Mouse (Mus musculus): ENCODE measurements around the gene Mrps25. TPM values are rescaled to one million over a fixed set of nuclear protein-coding genes. Genes with fewer than 3 reads are reported as not detected.
A peak's percentile ranks its signal among the peaks of the same experiment; 100 is the strongest.

Mrps25 gene
- polyA plus RNA-seq, 1 experiment from 2014 or later = 82.3 TPM

- peak within 1 kb of the TSS; percentile 91 for H3K9ac ChIP-seq (ENCODE audit: low read length)
- WGBS = 11% methylated on average over 35 of the region's 35 CpGs
- H3K4me1 ChIP-seq (ENCODE audit: control insufficient read depth, insufficient read depth, low read length) = no peaks in the 10 kb centered on the region
- H3K4me2 ChIP-seq (ENCODE audit: low read depth) = peak within 1 kb of the TSS; percentile 84
- H3K36me3 ChIP-seq (ENCODE audit: control insufficient read depth, insufficient read depth, low read length) = no peaks in the 10 kb centered on the region
- H3K9me3 ChIP-seq (ENCODE audit: control insufficient read depth, low read length) = no peaks in the 10 kb centered on the region
- H3K4me3 ChIP-seq (ENCODE audit: low read depth, low read length) = peak within 1 kb of the TSS; percentile 92
- DNase-seq (ENCODE audit: low spot score) = peak; percentile 95
- ATAC-seq (ENCODE audit: insufficient read depth, low FRiP score, low TSS enrichment) = peak; percentile 91
- no peaks in the 10 kb centered on the region for H3K27me3 ChIP-seq (ENCODE audit: control insufficient read depth, insufficient read depth, low read length)
- H3K27ac ChIP-seq (ENCODE audit: low read depth, low read length) = peak within 1 kb of the TSS; percentile 79
Measured at GRCm38 (mm10) chr6:92214773-92215449, 31.1 kb upstream of the Mrps25 start, which contains the start of gene Rbsn. Rbsn (minus strand) TSS chr6:92214925.

DNA sequence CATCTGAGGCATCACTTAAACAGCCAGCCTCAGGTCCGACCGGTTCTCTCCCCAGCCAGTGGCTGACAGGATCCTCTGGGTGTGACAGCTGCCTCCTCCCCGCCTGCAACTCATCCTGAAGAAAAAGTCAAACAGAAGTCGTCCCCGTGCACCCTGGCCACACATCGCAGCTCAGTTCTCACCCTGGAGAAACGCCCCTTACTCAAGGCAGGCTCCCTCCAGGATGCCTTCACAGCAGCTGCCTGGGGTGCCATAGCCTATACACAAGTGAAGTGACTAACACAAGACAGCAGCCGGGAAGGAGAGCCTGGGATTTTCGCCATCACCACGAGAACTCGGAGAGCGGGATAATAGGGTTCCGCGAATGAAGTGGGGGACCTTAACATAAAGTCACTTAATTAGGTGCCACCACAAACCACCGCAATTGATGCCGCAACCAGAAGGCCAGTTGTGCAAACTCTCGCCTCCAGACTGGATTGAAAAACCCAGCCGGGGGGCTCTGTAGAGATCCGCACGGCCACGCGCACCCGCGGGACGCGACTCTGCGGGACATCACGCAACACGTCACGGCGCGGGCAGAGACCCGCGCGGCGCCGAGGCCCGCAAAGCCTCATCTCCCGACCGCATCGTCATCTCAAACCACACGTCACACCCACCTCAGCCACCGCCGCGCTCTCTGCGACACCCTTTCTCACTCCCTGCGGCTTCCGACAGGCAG is 30.4 kb upstream of the Mrps25 start:
- Histone ChIP-seq H3K4me2 (ENCODE audit: low read depth) (peak overlapping the region; percentile 84), H3K9ac (ENCODE audit: low read length) (peak overlapping the region; percentile 91), H3K4me3 (ENCODE audit: low read depth, low read length) (peak overlapping the region; percentile 92), H3K36me3 (ENCODE audit: control insufficient read depth, insufficient read depth, low read length) (0 out of 2 replicates have a peak, but pooled peaks cover 2% of the 10 kb centered on the region), H3K4me1 (ENCODE audit: control insufficient read depth, insufficient read depth, low read length) (no peaks in the 10 kb centered on the region), H3K27ac (ENCODE audit: low read depth, low read length) (peak overlapping the region; percentile 79), H3K9me3 (ENCODE audit: control insufficient read depth, low read length) (no peaks in the 10 kb centered on the region), H3K27me3 (ENCODE audit: control insufficient read depth, insufficient read depth, low read length) (no peaks in the 10 kb centered on the region)
- under 1% methylated on average over 48 of the region's 48 CpGs for WGBS
- DNase-seq (ENCODE audit: low spot score) (no peak), ATAC-seq (ENCODE audit: insufficient read depth, low FRiP score, low TSS enrichment) (peak; percentile 81)

DNA sequence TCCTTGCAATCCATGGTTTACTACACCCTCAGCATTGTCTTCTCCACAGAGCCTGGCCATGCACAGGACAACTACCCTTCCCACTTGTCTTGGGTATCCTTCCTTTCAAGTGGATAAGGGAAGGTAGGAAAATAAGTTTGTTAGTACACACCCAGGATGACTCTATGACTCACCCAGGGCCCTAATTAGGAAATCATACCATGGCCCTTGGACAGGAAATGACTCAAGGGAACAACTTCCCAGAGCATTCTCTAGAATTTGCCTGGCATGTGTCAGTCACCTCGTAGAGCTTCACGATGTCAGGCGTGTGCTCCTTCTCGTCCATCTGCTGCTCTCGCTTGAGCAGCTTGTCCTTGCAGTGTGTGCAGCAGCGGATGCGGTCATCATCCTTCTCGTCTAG is 15.6 kb upstream of the Mrps25 start:
- Histone ChIP-seq H3K27ac (ENCODE audit: low read depth, low read length) (no peak overlapping the region), H3K4me1 (ENCODE audit: control insufficient read depth, insufficient read depth, low read length) (no peaks in the 10 kb centered on the region), H3K9ac (ENCODE audit: low read length) (no peak overlapping the region), H3K4me2 (ENCODE audit: low read depth) (no peak overlapping the region), H3K36me3 (ENCODE audit: control insufficient read depth, insufficient read depth, low read length) (peaks cover 17% of the 10 kb centered on the region), H3K9me3 (ENCODE audit: control insufficient read depth, low read length) (no peaks in the 10 kb centered on the region), H3K4me3 (ENCODE audit: low read depth, low read length) (no peak overlapping the region), H3K27me3 (ENCODE audit: control insufficient read depth, insufficient read depth, low read length) (no peaks in the 10 kb centered on the region)
- no peak for ATAC-seq (ENCODE audit: insufficient read depth, low FRiP score, low TSS enrichment)
- WGBS = 93% methylated on average over 8 of the region's 8 CpGs
- no peak for DNase-seq (ENCODE audit: low spot score)

DNA sequence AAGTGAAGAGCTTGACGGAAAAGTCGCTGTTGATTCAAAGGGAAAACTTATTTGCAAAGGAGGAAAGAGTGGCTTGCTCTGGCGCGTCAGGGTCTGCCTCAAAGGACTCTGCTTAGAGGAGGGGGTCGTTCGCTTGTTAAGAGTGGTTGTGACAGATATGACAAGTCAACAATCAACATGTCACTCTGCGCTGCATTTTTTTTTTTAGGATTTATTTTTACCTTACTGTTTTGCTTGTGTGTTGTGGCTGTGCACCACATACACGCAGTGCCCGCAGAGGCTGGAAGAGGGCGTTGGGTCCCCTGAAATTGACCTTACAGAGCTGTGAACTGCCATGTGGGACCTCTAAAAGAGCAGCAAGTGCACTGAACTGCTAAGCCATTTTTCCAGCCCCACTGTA is 345 bp upstream of the Mrps25 start:
- no peak for DNase-seq (ENCODE audit: low spot score)
- no peaks in the 10 kb centered on the region for H3K27me3 ChIP-seq (ENCODE audit: control insufficient read depth, insufficient read depth, low read length)
- 8% methylated on average over 10 of the region's 10 CpGs for WGBS
- no peaks in the 10 kb centered on the region for H3K36me3 ChIP-seq (ENCODE audit: control insufficient read depth, insufficient read depth, low read length)
- no peaks in the 10 kb centered on the region for H3K9me3 ChIP-seq (ENCODE audit: control insufficient read depth, low read length)
- peak overlapping the region; percentile 59 for H3K9ac ChIP-seq (ENCODE audit: low read length)
- peak overlapping the region; percentile 77 for H3K4me2 ChIP-seq (ENCODE audit: low read depth)
- peak overlapping the region; percentile 60 for H3K4me3 ChIP-seq (ENCODE audit: low read depth, low read length)
- H3K27ac ChIP-seq (ENCODE audit: low read depth, low read length) = no peak overlapping the region
- ATAC-seq (ENCODE audit: insufficient read depth, low FRiP score, low TSS enrichment) = peak; percentile 51
- peaks cover 8% of the 10 kb centered on the region for H3K4me1 ChIP-seq (ENCODE audit: control insufficient read depth, insufficient read depth, low read length)

DNA sequence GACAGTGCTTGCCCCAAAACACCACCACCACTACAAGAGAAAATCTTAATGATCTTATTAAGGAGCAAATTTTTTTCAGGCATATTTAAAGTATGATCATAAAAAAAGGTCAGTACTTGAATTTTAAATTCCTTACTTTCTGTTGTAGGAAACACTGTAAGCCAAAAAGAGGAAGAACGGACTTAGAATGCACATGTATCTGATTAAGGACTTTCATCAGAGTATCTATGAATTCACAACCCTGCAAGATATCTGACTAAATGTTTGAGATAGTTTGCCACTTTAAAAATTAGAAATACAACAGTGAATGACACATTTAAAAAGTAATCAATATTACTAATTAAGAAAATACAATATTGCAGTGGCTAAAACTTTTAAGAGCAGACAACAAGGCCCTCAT is 7.4 kb downstream of the Mrps25 start:
- Histone ChIP-seq H3K36me3 (ENCODE audit: control insufficient read depth, insufficient read depth, low read length) (peaks cover 7% of the 10 kb centered on the region), H3K4me1 (ENCODE audit: control insufficient read depth, insufficient read depth, low read length) (no peaks in the 10 kb centered on the region), H3K27ac (ENCODE audit: low read depth, low read length) (no peak overlapping the region), H3K4me2 (ENCODE audit: low read depth) (no peak overlapping the region), H3K27me3 (ENCODE audit: control insufficient read depth, insufficient read depth, low read length) (no peaks in the 10 kb centered on the region), H3K4me3 (ENCODE audit: low read depth, low read length) (no peak overlapping the region), H3K9ac (ENCODE audit: low read length) (no peak overlapping the region), H3K9me3 (ENCODE audit: control insufficient read depth, low read length) (no peaks in the 10 kb centered on the region)
- ATAC-seq (ENCODE audit: insufficient read depth, low FRiP score, low TSS enrichment) (no peak), DNase-seq (ENCODE audit: low spot score) (no peak)
- 100% methylated on average over 1 of the region's 1 CpGs for WGBS

GRCm38 (mm10) chr6:92162724-92163123 is 21.1 kb downstream of the Mrps25 start:
- ATAC-seq (ENCODE audit: insufficient read depth, low FRiP score, low TSS enrichment) (no peak), DNase-seq (ENCODE audit: low spot score) (no peak)
- H3K9me3 ChIP-seq (ENCODE audit: control insufficient read depth, low read length) = no peaks in the 10 kb centered on the region
- H3K27me3 ChIP-seq (ENCODE audit: control insufficient read depth, insufficient read depth, low read length) = no peaks in the 10 kb centered on the region
- H3K36me3 ChIP-seq (ENCODE audit: control insufficient read depth, insufficient read depth, low read length) = peaks cover 19% of the 10 kb centered on the region
- no peak overlapping the region for H3K27ac ChIP-seq (ENCODE audit: low read depth, low read length)
- no peaks in the 10 kb centered on the region for H3K4me1 ChIP-seq (ENCODE audit: control insufficient read depth, insufficient read depth, low read length)
- H3K4me2 ChIP-seq (ENCODE audit: low read depth) = no peak overlapping the region
- WGBS = 94% methylated on average over 1 of the region's 1 CpGs
- no peak overlapping the region for H3K4me3 ChIP-seq (ENCODE audit: low read depth, low read length)
- H3K9ac ChIP-seq (ENCODE audit: low read length) = no peak overlapping the region

DNA sequence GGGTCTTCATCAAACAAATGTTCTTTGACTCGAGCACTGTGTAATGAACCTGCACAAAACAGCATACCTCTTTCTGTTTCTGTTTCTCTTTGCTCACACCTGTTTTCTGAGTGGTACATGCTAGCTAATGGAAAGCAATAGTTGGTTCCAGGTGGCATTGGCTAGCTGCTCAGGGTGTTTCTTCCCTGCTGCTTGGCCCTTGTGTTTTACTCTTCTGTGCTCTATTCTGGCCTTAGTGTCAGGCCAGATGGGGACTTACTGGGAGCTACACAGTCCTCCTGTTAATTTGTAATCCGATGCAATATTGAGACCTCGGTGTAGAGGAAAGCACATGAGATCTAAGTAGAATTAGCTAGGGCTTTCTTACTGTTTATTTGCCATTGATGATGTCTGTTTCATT is 25.0 kb downstream of the Mrps25 start:
- no peak for ATAC-seq (ENCODE audit: insufficient read depth, low FRiP score, low TSS enrichment)
- no peak for DNase-seq (ENCODE audit: low spot score)
- H3K4me3 ChIP-seq (ENCODE audit: low read depth, low read length) = no peak overlapping the region
- H3K4me2 ChIP-seq (ENCODE audit: low read depth) = no peak overlapping the region
- no peaks in the 10 kb centered on the region for H3K9me3 ChIP-seq (ENCODE audit: control insufficient read depth, low read length)
- H3K36me3 ChIP-seq (ENCODE audit: control insufficient read depth, insufficient read depth, low read length) = peaks cover 25% of the 10 kb centered on the region
- H3K27ac ChIP-seq (ENCODE audit: low read depth, low read length) = no peak overlapping the region
- no peaks in the 10 kb centered on the region for H3K4me1 ChIP-seq (ENCODE audit: control insufficient read depth, insufficient read depth, low read length)
- 89% methylated on average over 3 of the region's 3 CpGs for WGBS
- H3K27me3 ChIP-seq (ENCODE audit: control insufficient read depth, insufficient read depth, low read length) = no peaks in the 10 kb centered on the region
- no peak overlapping the region for H3K9ac ChIP-seq (ENCODE audit: low read length)

DNA sequence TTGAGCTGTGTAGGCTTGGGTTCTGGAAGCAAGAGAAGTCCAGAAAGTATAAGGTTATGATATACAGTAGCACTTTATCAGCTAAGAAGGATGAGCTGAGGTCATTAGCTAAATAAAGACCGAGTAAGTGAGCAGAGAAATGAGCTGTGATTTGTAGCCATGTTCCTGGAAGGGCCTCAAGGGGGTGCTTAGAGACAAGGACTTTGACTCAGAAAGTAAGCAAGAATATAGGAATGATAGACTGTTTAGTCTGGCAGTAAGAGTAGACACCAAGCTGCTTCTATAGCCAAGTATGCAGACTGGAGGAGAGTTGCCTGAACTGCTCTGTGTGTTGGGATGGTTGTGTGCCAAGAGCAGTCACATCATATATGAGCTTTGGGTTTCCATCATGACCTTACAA is 30.1 kb downstream of the Mrps25 start:
- 87% methylated on average over 1 of the region's 1 CpGs for WGBS

DNA sequence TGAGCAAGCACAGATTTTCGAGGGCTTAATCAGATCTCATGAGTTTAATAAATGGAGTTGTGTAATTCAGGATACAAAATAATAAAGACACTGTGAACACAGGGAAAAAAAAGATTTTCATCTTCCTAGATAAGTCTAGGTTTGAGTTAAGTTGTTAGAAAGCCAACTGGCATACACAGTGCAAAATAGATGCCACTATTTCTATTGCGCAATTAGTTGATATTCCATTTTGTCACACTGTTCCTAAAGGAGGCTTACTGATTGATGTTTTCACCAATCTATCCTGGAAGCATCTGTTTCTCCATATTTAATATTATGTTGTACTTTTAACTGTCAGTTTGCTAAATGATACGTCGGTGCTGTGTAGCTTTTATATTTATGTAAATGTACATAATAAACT is 38.0 kb downstream of the Mrps25 start:
- Histone ChIP-seq H3K9me3 (ENCODE audit: control insufficient read depth, low read length) (no peaks in the 10 kb centered on the region), H3K27me3 (ENCODE audit: control insufficient read depth, insufficient read depth, low read length) (no peaks in the 10 kb centered on the region), H3K4me3 (ENCODE audit: low read depth, low read length) (no peak overlapping the region), H3K4me2 (ENCODE audit: low read depth) (no peak overlapping the region), H3K4me1 (ENCODE audit: control insufficient read depth, insufficient read depth, low read length) (no peaks in the 10 kb centered on the region), H3K27ac (ENCODE audit: low read depth, low read length) (no peak overlapping the region), H3K9ac (ENCODE audit: low read length) (no peak overlapping the region), H3K36me3 (ENCODE audit: control insufficient read depth, insufficient read depth, low read length) (peaks cover 4% of the 10 kb centered on the region)
- ATAC-seq (ENCODE audit: insufficient read depth, low FRiP score, low TSS enrichment) (no peak), DNase-seq (ENCODE audit: low spot score) (no peak)
- 96% methylated on average over 4 of the region's 4 CpGs for WGBS

More for the DNA sequence above, 30.1 kb downstream of the Mrps25 start:
- Histone ChIP-seq H3K9me3 (ENCODE audit: control insufficient read depth, low read length) (no peaks in the 10 kb centered on the region), H3K4me3 (ENCODE audit: low read depth, low read length) (no peak overlapping the region), H3K4me1 (ENCODE audit: control insufficient read depth, insufficient read depth, low read length) (no peaks in the 10 kb centered on the region), H3K4me2 (ENCODE audit: low read depth) (no peak overlapping the region), H3K27me3 (ENCODE audit: control insufficient read depth, insufficient read depth, low read length) (no peaks in the 10 kb centered on the region), H3K27ac (ENCODE audit: low read depth, low read length) (no peak overlapping the region), H3K9ac (ENCODE audit: low read length) (no peak overlapping the region), H3K36me3 (ENCODE audit: control insufficient read depth, insufficient read depth, low read length) (peaks cover 15% of the 10 kb centered on the region)
- no peak for DNase-seq (ENCODE audit: low spot score)
- ATAC-seq (ENCODE audit: insufficient read depth, low FRiP score, low TSS enrichment) = no peak
